Mouse (Mus musculus): Measurements from ENCODE around the gene Gpr137c.

Gpr137c gene

GRCm38 (mm10) chr14:45303939-45304338 is 84.4 kb downstream of the Gpr137c start:
- DNase-seq, result no peak

- DNase-seq, result no peak
Measured at GRCm38 (mm10) chr14:45304389-45304788, 84.9 kb downstream of the Gpr137c start.

GRCm38 (mm10) chr14:45305852-45306251 is 86.3 kb downstream of the Gpr137c start:
- no peak for DNase-seq

- DNase-seq, result no peak
Measured at GRCm38 (mm10) chr14:45307630-45308328, 88.3 kb downstream of the Gpr137c start.

GRCm38 (mm10) chr14:45309646-45310045 is 90.1 kb downstream of the Gpr137c start:
- DNase-seq, result no peak

GRCm38 (mm10) chr14:45310101-45310500 is 90.6 kb downstream of the Gpr137c start:
- no peak for DNase-seq

- DNase-seq, result no peak
Measured at GRCm38 (mm10) chr14:45316927-45317326, 97.4 kb downstream of the Gpr137c start.

- DNase-seq, result no peak
Measured at GRCm38 (mm10) chr14:45317921-45318411, 98.4 kb downstream of the Gpr137c start.

GRCm38 (mm10) chr14:45318426-45319236 is 99.1 kb downstream of the Gpr137c start, which contains the start of gene Ero1l:
Gene Ero1l (minus strand): TSS chr14:45318771.
- DNase-seq, result peak; percentile 74 to 87

- DNase-seq, result no peak
Measured at GRCm38 (mm10) chr14:45319237-45319610, 99.7 kb downstream of the Gpr137c start.

- no peak for DNase-seq
Measured at GRCm38 (mm10) chr14:45320111-45320510, 100.6 kb downstream of the Gpr137c start.

GRCm38 (mm10) chr14:45321067-45321466 is 101.5 kb downstream of the Gpr137c start:
- DNase-seq, result no peak

GRCm38 (mm10) chr14:45321622-45322021 is 102.1 kb downstream of the Gpr137c start:
- DNase-seq, result no peak

GRCm38 (mm10) chr14:45322450-45322849 is 102.9 kb downstream of the Gpr137c start:
- DNase-seq, result no peak

- DNase-seq, result no peak
Measured at GRCm38 (mm10) chr14:45323320-45323719, 103.8 kb downstream of the Gpr137c start.

- no peak for DNase-seq
Measured at GRCm38 (mm10) chr14:45325471-45325870, 106.0 kb downstream of the Gpr137c start.

GRCm38 (mm10) chr14:45328072-45328713 is 108.7 kb downstream of the Gpr137c start:
- DNase-seq, result no peak

- DNase-seq, result no peak
Measured at GRCm38 (mm10) chr14:45329018-45329588, 109.6 kb downstream of the Gpr137c start.

GRCm38 (mm10) chr14:45329589-45330181 is 110.2 kb downstream of the Gpr137c start, which contains the start of gene Psmc6:
Gene Psmc6 (plus strand): TSS chr14:45329788.
- DNase-seq, result peak; percentile 83 to 87
